Mouse (Mus musculus): Measurements from ENCODE around the gene Zfp827.

DNA sequence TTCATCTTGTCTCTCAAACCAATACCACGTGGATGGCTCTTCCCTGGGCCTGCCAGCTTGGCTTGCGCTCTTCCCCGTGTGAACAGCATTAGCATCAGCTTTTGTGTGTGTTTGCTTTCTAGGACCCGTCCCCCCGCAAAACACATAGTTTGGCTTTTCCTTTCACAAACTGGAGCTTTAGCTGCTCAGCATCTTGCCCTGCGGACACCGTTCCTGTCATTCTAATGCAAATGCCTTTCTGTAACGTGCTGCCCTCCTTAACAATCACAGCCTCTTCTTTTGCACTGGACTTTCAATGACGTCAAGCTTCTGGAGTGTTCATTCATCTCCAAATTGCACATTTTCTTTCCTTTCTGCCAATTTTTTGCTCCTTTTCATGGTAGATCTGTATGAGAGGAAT is 196.1 kb downstream of the Zfp827 start:
- no peak for TF ChIP-seq CTCF (IDR thresholded peaks at IDR 0.05; ENCODE audit: extremely low read depth, insufficient read depth, low read length)
- TF ChIP-seq POLR2A (IDR thresholded peaks at IDR 0.05; ENCODE audit: extremely low read depth, insufficient read depth, low read length): no peak

All from cortical plate, adult 2 months (tissue).